Mouse (Mus musculus) urinary bladder, adult 18-20 months (tissue): ENCODE data around the gene Vsig10.
A peak's percentile ranks its signal among the peaks of the same experiment; 100 is the strongest.
"Not testable (repeated sequence)": the region's sequence is repeated elsewhere in the genome, so short reads cannot be mapped to it uniquely, and the experiment has no call there.

Experiments
- DNase-seq, 2 experiments: peaks; one replicate each; pipeline ENCODE4 v3.0.0; 2022; ENCODE audit warnings: low spot score in 2 of 2, mixed read lengths in 2 of 2

Gene Vsig10

GRCm38 (mm10) chr5:117355648-117356303 is 36.9 kb downstream of the Vsig10 start:
- DNase-seq, result no peak

GRCm38 (mm10) chr5:117356365-117357128 is 37.7 kb downstream of the Vsig10 start:
- peak; percentile 26 to 36 for DNase-seq

- DNase-seq, result peak in 1 of 2 experiments; percentile 74
Measured at GRCm38 (mm10) chr5:117357129-117357477, 38.2 kb downstream of the Vsig10 start, which contains the start of gene Wsb2. Gene Wsb2, plus strand, starts transcription at chr5:117357304.

GRCm38 (mm10) chr5:117357478-117358247 is 38.8 kb downstream of the Vsig10 start:
- peak in 1 of 2 experiments; percentile 76 for DNase-seq

GRCm38 (mm10) chr5:117358248-117358630 is 39.4 kb downstream of the Vsig10 start:
- DNase-seq, result no peak

- peak in 1 of 2 experiments; percentile 31 for DNase-seq
Measured at GRCm38 (mm10) chr5:117358725-117359124, 39.8 kb downstream of the Vsig10 start.

GRCm38 (mm10) chr5:117359497-117360227 is 40.8 kb downstream of the Vsig10 start:
- DNase-seq, result no peak

GRCm38 (mm10) chr5:117360228-117360515 is 41.3 kb downstream of the Vsig10 start:
- no peak for DNase-seq

- DNase-seq, result peak; percentile 16 to 37
Measured at GRCm38 (mm10) chr5:117360631-117361541, 42.0 kb downstream of the Vsig10 start.

- DNase-seq, result no peak
Measured at GRCm38 (mm10) chr5:117361590-117361989, 42.7 kb downstream of the Vsig10 start.

- peak; percentile 57 to 78 for DNase-seq
Measured at GRCm38 (mm10) chr5:117363066-117363782, 44.3 kb downstream of the Vsig10 start.

- no peak for DNase-seq
Measured at GRCm38 (mm10) chr5:117364821-117365220, 45.9 kb downstream of the Vsig10 start.

GRCm38 (mm10) chr5:117365904-117366561 is 47.1 kb downstream of the Vsig10 start:
- no peak for DNase-seq

GRCm38 (mm10) chr5:117367206-117367605 is 48.3 kb downstream of the Vsig10 start:
- DNase-seq, result no peak

- DNase-seq, result no peak
Measured at GRCm38 (mm10) chr5:117370592-117370991, 51.7 kb downstream of the Vsig10 start.

GRCm38 (mm10) chr5:117373418-117373817 is 54.5 kb downstream of the Vsig10 start:
- no peak for DNase-seq

GRCm38 (mm10) chr5:117374372-117375049 is 55.6 kb downstream of the Vsig10 start:
- DNase-seq, result no peak

- no peak for DNase-seq
Measured at GRCm38 (mm10) chr5:117376331-117376761, 57.5 kb downstream of the Vsig10 start.

GRCm38 (mm10) chr5:117377731-117378130 is 58.8 kb downstream of the Vsig10 start:
- DNase-seq, result not testable (repeated sequence)
